Mouse (Mus musculus): Measurements from ENCODE around the gene Stat2.
A peak's percentile ranks its signal among the peaks of the same experiment; 100 is the strongest.

Gene Stat2

GRCm38 (mm10) chr10:128270287-128270841 lies at the start of gene Stat2:
Stat2 (plus strand) TSS chr10:128270559.
- peak; percentile 84 for DNase-seq (ENCODE audit: extremely low read depth, low read depth, low spot score)

GRCm38 (mm10) chr10:128221533-128222286 lies 48.6 kb upstream of the Stat2 start:
- DNase-seq (ENCODE audit: extremely low read depth, low read depth, low spot score) = no peak

- DNase-seq (ENCODE audit: extremely low read depth, low read depth, low spot score) = no peak
Measured at GRCm38 (mm10) chr10:128225064-128225463, 45.3 kb upstream of the Stat2 start.

GRCm38 (mm10) chr10:128225538-128225937 lies 44.8 kb upstream of the Stat2 start, which contains the start of gene Mip:
Mip (plus strand) TSS chr10:128225838.
- DNase-seq (ENCODE audit: extremely low read depth, low read depth, low spot score) = no peak

- DNase-seq (ENCODE audit: extremely low read depth, low read depth, low spot score) = no peak
Measured at GRCm38 (mm10) chr10:128227592-128227991, 42.8 kb upstream of the Stat2 start.

GRCm38 (mm10) chr10:128228009-128228408 lies 42.4 kb upstream of the Stat2 start:
- DNase-seq (ENCODE audit: extremely low read depth, low read depth, low spot score) = no peak

GRCm38 (mm10) chr10:128230582-128230981 lies 39.8 kb upstream of the Stat2 start:
- no peak for DNase-seq (ENCODE audit: extremely low read depth, low read depth, low spot score)

- DNase-seq (ENCODE audit: extremely low read depth, low read depth, low spot score) = no peak
Measured at GRCm38 (mm10) chr10:128231146-128231545, 39.2 kb upstream of the Stat2 start.

- DNase-seq (ENCODE audit: extremely low read depth, low read depth, low spot score) = no peak
Measured at GRCm38 (mm10) chr10:128231697-128232419, 38.5 kb upstream of the Stat2 start, which contains the start of gene Timeless. Timeless (plus strand) TSS chr10:128232065.

- DNase-seq (ENCODE audit: extremely low read depth, low read depth, low spot score) = no peak
Measured at GRCm38 (mm10) chr10:128232420-128232985, 37.9 kb upstream of the Stat2 start.

GRCm38 (mm10) chr10:128236321-128236720 lies 34.0 kb upstream of the Stat2 start:
- DNase-seq (ENCODE audit: extremely low read depth, low read depth, low spot score) = no peak

GRCm38 (mm10) chr10:128237807-128238480 lies 32.4 kb upstream of the Stat2 start:
- no peak for DNase-seq (ENCODE audit: extremely low read depth, low read depth, low spot score)

- DNase-seq (ENCODE audit: extremely low read depth, low read depth, low spot score) = no peak
Measured at GRCm38 (mm10) chr10:128239140-128239539, 31.2 kb upstream of the Stat2 start.

- no peak for DNase-seq (ENCODE audit: extremely low read depth, low read depth, low spot score)
Measured at GRCm38 (mm10) chr10:128240131-128240530, 30.2 kb upstream of the Stat2 start.

- no peak for DNase-seq (ENCODE audit: extremely low read depth, low read depth, low spot score)
Measured at GRCm38 (mm10) chr10:128243252-128243651, 27.1 kb upstream of the Stat2 start.

- no peak for DNase-seq (ENCODE audit: extremely low read depth, low read depth, low spot score)
Measured at GRCm38 (mm10) chr10:128244121-128244520, 26.2 kb upstream of the Stat2 start.

GRCm38 (mm10) chr10:128247020-128247732 lies 23.2 kb upstream of the Stat2 start:
- no peak for DNase-seq (ENCODE audit: extremely low read depth, low read depth, low spot score)

- no peak for DNase-seq (ENCODE audit: extremely low read depth, low read depth, low spot score)
Measured at GRCm38 (mm10) chr10:128250565-128250964, 19.8 kb upstream of the Stat2 start.

GRCm38 (mm10) chr10:128253677-128254255 lies 16.6 kb upstream of the Stat2 start, which contains the start of gene Apon:
Apon (plus strand) TSS chr10:128254096.
- DNase-seq (ENCODE audit: extremely low read depth, low read depth, low spot score) = peak; percentile 74

- no peak for DNase-seq (ENCODE audit: extremely low read depth, low read depth, low spot score)
Measured at GRCm38 (mm10) chr10:128255925-128256324, 14.4 kb upstream of the Stat2 start.
